Mouse (Mus musculus): ENCODE data around the gene Prdx6b. TPM values are rescaled to one million over a fixed set of nuclear protein-coding genes. Genes with fewer than 3 reads are reported as not detected.

Prdx6b gene
- total and polyA plus RNA-seq, 2 experiments from 2014 or later, result not detected

- 95% methylated on average over 2 of the region's 2 CpGs for WGBS
- TF ChIP-seq CTCF (IDR thresholded peaks at IDR 0.05; ENCODE audit: low read depth), result no peak
- Histone ChIP-seq H3K27me3 (ENCODE audit: insufficient read depth, low read length) (no peaks in the 10 kb centered on the region), H3K9me3 (ENCODE audit: low read length) (no peaks in the 10 kb centered on the region), H3K4me2 (ENCODE audit: low read depth, low read length) (no peak overlapping the region), H3K4me3 (ENCODE audit: low read length) (no peak overlapping the region), H3K4me1 (ENCODE audit: insufficient read depth, low read length) (no peaks in the 10 kb centered on the region), H3K36me3 (ENCODE audit: insufficient read depth, low read length) (no peaks in the 10 kb centered on the region), H3K9ac (replicated peaks; ENCODE audit: low read length) (no peak overlapping the region), H3K27ac (no peak overlapping the region)
- no peak for ATAC-seq
- no peak for DNase-seq (ENCODE audit: low spot score)
These were observed 11.7 kb downstream of the Prdx6b start for GRCm38 (mm10) chr2:80303957-80304356.

GRCm38 (mm10) chr2:80307701-80308100, 15.4 kb downstream of the Prdx6b start:
- ATAC-seq, result no peak

GRCm38 (mm10) chr2:80309775-80310174, 17.5 kb downstream of the Prdx6b start:
- Histone ChIP-seq H3K9ac (replicated peaks; ENCODE audit: low read length) (no peak overlapping the region), H3K4me3 (ENCODE audit: low read length) (no peak overlapping the region), H3K27ac (no peak overlapping the region), H3K4me1 (ENCODE audit: insufficient read depth, low read length) (no peaks in the 10 kb centered on the region), H3K27me3 (ENCODE audit: insufficient read depth, low read length) (no peaks in the 10 kb centered on the region), H3K4me2 (ENCODE audit: low read depth, low read length) (no peak overlapping the region), H3K9me3 (ENCODE audit: low read length) (no peaks in the 10 kb centered on the region), H3K36me3 (ENCODE audit: insufficient read depth, low read length) (no peaks in the 10 kb centered on the region)
- DNase-seq (ENCODE audit: low spot score), result no peak
- no peak for ATAC-seq
- no peak for TF ChIP-seq CTCF (IDR thresholded peaks at IDR 0.05; ENCODE audit: low read depth)
- WGBS, result 67% methylated on average over 4 of the region's 4 CpGs

More at GRCm38 (mm10) chr2:80307701-80308100, 15.4 kb downstream of the Prdx6b start:
- H3K4me2 ChIP-seq (ENCODE audit: low read depth, low read length), result no peak overlapping the region
- WGBS, result 96% methylated on average over 3 of the region's 3 CpGs
- H3K4me3 ChIP-seq (ENCODE audit: low read length), result no peak overlapping the region
- TF ChIP-seq CTCF (IDR thresholded peaks at IDR 0.05; ENCODE audit: low read depth), result no peak
- DNase-seq (ENCODE audit: low spot score), result no peak
- H3K36me3 ChIP-seq (ENCODE audit: insufficient read depth, low read length), result no peaks in the 10 kb centered on the region
- no peaks in the 10 kb centered on the region for H3K27me3 ChIP-seq (ENCODE audit: insufficient read depth, low read length)
- no peaks in the 10 kb centered on the region for H3K4me1 ChIP-seq (ENCODE audit: insufficient read depth, low read length)
- no peak overlapping the region for H3K9ac ChIP-seq (replicated peaks; ENCODE audit: low read length)
- no peaks in the 10 kb centered on the region for H3K9me3 ChIP-seq (ENCODE audit: low read length)
- H3K27ac ChIP-seq, result no peak overlapping the region

GRCm38 (mm10) chr2:80310772-80311171, 18.5 kb downstream of the Prdx6b start:
- Histone ChIP-seq H3K27me3 (ENCODE audit: insufficient read depth, low read length) (no peaks in the 10 kb centered on the region), H3K36me3 (ENCODE audit: insufficient read depth, low read length) (no peaks in the 10 kb centered on the region), H3K4me1 (ENCODE audit: insufficient read depth, low read length) (no peaks in the 10 kb centered on the region), H3K4me2 (ENCODE audit: low read depth, low read length) (no peak overlapping the region), H3K9me3 (ENCODE audit: low read length) (no peaks in the 10 kb centered on the region), H3K27ac (no peak overlapping the region), H3K4me3 (ENCODE audit: low read length) (no peak overlapping the region), H3K9ac (replicated peaks; ENCODE audit: low read length) (no peak overlapping the region)
- DNase-seq (ENCODE audit: low spot score), result no peak
- no peak for TF ChIP-seq CTCF (IDR thresholded peaks at IDR 0.05; ENCODE audit: low read depth)
- WGBS, result 77% methylated on average over 4 of the region's 4 CpGs
- no peak for ATAC-seq

- DNase-seq (ENCODE audit: low spot score), result no peak
- Histone ChIP-seq H3K9ac (replicated peaks; ENCODE audit: low read length) (no peak overlapping the region), H3K4me1 (ENCODE audit: insufficient read depth, low read length) (no peaks in the 10 kb centered on the region), H3K4me3 (ENCODE audit: low read length) (no peak overlapping the region), H3K9me3 (ENCODE audit: low read length) (no peaks in the 10 kb centered on the region), H3K27me3 (ENCODE audit: insufficient read depth, low read length) (no peaks in the 10 kb centered on the region), H3K27ac (no peak overlapping the region), H3K36me3 (ENCODE audit: insufficient read depth, low read length) (no peaks in the 10 kb centered on the region), H3K4me2 (ENCODE audit: low read depth, low read length) (no peak overlapping the region)
- ATAC-seq, result no peak
- 65% methylated on average over 4 of the region's 4 CpGs for WGBS
- TF ChIP-seq CTCF (IDR thresholded peaks at IDR 0.05; ENCODE audit: low read depth), result no peak
These were observed 19.1 kb downstream of the Prdx6b start for GRCm38 (mm10) chr2:80311350-80311749.

GRCm38 (mm10) chr2:80314201-80314600, 21.9 kb downstream of the Prdx6b start:
- 61% methylated on average over 1 of the region's 1 CpGs for WGBS
- H3K4me1 ChIP-seq (ENCODE audit: insufficient read depth, low read length), result no peaks in the 10 kb centered on the region
- no peak for DNase-seq (ENCODE audit: low spot score)
- H3K27me3 ChIP-seq (ENCODE audit: insufficient read depth, low read length), result no peaks in the 10 kb centered on the region
- H3K36me3 ChIP-seq (ENCODE audit: insufficient read depth, low read length), result no peaks in the 10 kb centered on the region
- no peak for TF ChIP-seq CTCF (IDR thresholded peaks at IDR 0.05; ENCODE audit: low read depth)
- peak overlapping the region; percentile 80; the same call in 1 of the 2 replicates for H3K4me2 ChIP-seq (ENCODE audit: low read depth, low read length)
- H3K27ac ChIP-seq, result no peak overlapping the region
- ATAC-seq, result no peak
- H3K4me3 ChIP-seq (ENCODE audit: low read length), result no peak overlapping the region
- H3K9me3 ChIP-seq (ENCODE audit: low read length), result no peaks in the 10 kb centered on the region
- no peak overlapping the region for H3K9ac ChIP-seq (replicated peaks; ENCODE audit: low read length)

- peak overlapping the region; percentile 80 for H3K4me2 ChIP-seq (ENCODE audit: low read depth, low read length)
- H3K4me1 ChIP-seq (ENCODE audit: insufficient read depth, low read length), result no peaks in the 10 kb centered on the region
- ATAC-seq (peak; percentile 24), DNase-seq (ENCODE audit: low spot score) (no peak)
- no peaks in the 10 kb centered on the region for H3K36me3 ChIP-seq (ENCODE audit: insufficient read depth, low read length)
- peak overlapping the region; percentile 90 for H3K4me3 ChIP-seq (ENCODE audit: low read length)
- no peaks in the 10 kb centered on the region for H3K9me3 ChIP-seq (ENCODE audit: low read length)
- H3K27me3 ChIP-seq (ENCODE audit: insufficient read depth, low read length), result no peaks in the 10 kb centered on the region
- H3K27ac ChIP-seq, result peak overlapping the region; percentile 91
- WGBS, result 32% methylated on average over 7 of the region's 7 CpGs
- peak overlapping the region; percentile 97; the same call in 1 of the 2 replicates for H3K9ac ChIP-seq (replicated peaks; ENCODE audit: low read length)
- no peak for TF ChIP-seq CTCF (IDR thresholded peaks at IDR 0.05; ENCODE audit: low read depth)
These were observed 22.6 kb downstream of the Prdx6b start for GRCm38 (mm10) chr2:80314854-80315241.

Measured in hindbrain, postnatal 0 days (tissue).